Mouse (Mus musculus) heart, embryonic 13.5 days (tissue): ENCODE measurements around the gene Atp1a3. TPM values are rescaled to one million over a fixed set of nuclear protein-coding genes. Genes with fewer than 3 reads are reported as not detected.
A peak's percentile ranks its signal among the peaks of the same experiment; 100 is the strongest.

Source experiments
- ATAC-seq: fragments of 200-750 bp; cut with Nextera tagmentation; 2 replicates; pipeline ENCODE4 v1.8.0; 2017; ENCODE audit warnings: moderate TSS enrichment; ENCODE audit not compliant: insufficient number of reproducible peaks, low FRiP score, low TSS enrichment; ENCODE audit errors: extremely low read depth
- H3K27ac ChIP-seq: fragments of 300-500 bp; sonication (generic); replicated peaks from 2 replicates; pipeline ENCODE4 v1.5.1; 2015; ENCODE audit warnings: moderate library complexity, mild to moderate bottlenecking, inconsistent platforms
- H3K27me3 ChIP-seq: fragments of 300-500 bp; sonication (generic); replicated peaks from 2 replicates; pipeline ENCODE4 v1.6.1; 2015; ENCODE audit warnings: mild to moderate bottlenecking, inconsistent platforms
- H3K36me3 ChIP-seq: fragments of 300-500 bp; sonication (generic); 2 replicates; pipeline ENCODE4 v1.6.1; 2015; ENCODE audit warnings: mild to moderate bottlenecking, inconsistent platforms
- H3K4me1 ChIP-seq: fragments of 300-500 bp; sonication (generic); 2 replicates; pipeline ENCODE4 v1.6.1; 2015; ENCODE audit warnings: inconsistent platforms
- H3K4me2 ChIP-seq: fragments of 300-500 bp; sonication (generic); 2 replicates; pipeline ENCODE4 v1.6.1; 2015; ENCODE audit warnings: inconsistent platforms, mild to moderate bottlenecking, moderate library complexity
- H3K4me3 ChIP-seq: fragments of 300-500 bp; sonication (generic); 2 replicates; pipeline ENCODE4 v1.5.1; 2015; ENCODE audit warnings: moderate library complexity, mild to moderate bottlenecking, inconsistent platforms
- H3K9ac ChIP-seq: fragments of 300-500 bp; sonication (generic); 2 replicates; pipeline ENCODE4 v1.6.1; 2015; ENCODE audit warnings: inconsistent platforms, mild to moderate bottlenecking, moderate library complexity
- H3K9me3 ChIP-seq: fragments of 300-500 bp; sonication (generic); 2 replicates; pipeline ENCODE4 v1.6.1; 2016; ENCODE audit warnings: inconsistent platforms
- WGBS: fragments of 180-500 bp; shearing (Covaris S2); methylation state at CpG from one replicate; pipeline ENCODE4 v1.1.7; 2015; ENCODE audit warnings: mixed read lengths; 5-methylcytosine and 5-hydroxymethylcytosine counted together
- polyA plus RNA-seq: library from polyadenylated mRNA; unstranded; fragments of >200 nt; fragmentation: Nextera tagmentation; extraction: Ambion mirVana; gene quantifications from 2 replicates; pipeline ENCODE4 v1.2.1, GENCODE M21; 2015

The Atp1a3 gene
- polyA plus RNA-seq, 1 experiment from 2014 or later = 1.4 TPM

DNA sequence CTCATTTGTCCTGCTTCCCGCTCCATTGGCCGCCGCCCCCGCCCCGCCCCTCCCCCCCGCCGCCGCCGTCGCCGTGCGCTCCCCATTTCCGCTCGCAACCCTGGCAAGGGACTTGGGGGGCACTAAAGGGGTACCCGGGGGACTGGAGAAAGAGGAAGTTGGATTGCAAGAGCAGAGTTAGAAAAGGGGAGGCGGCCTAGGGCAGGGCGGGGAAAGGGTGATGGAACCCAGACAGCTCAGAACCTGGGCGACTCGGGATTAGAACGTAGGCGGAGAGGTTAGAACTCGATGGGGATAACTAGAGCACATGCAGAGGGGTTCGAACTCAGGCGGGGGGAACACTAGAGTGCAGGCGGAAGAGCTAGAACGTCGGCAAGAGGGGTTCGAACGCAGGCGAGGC lies 51.3 kb downstream of the Atp1a3 start:
- H3K4me3 ChIP-seq = peak overlapping the region; percentile 49
- no peaks in the 10 kb centered on the region for H3K36me3 ChIP-seq
- H3K9me3 ChIP-seq = no peaks in the 10 kb centered on the region
- H3K27me3 ChIP-seq = peaks cover 86% of the 10 kb centered on the region
- WGBS = 2% methylated on average over 26 of the region's 30 CpGs
- peaks cover 9% of the 10 kb centered on the region for H3K4me1 ChIP-seq
- ATAC-seq = no peak
- no peak overlapping the region for H3K27ac ChIP-seq
- peak overlapping the region; percentile 70 for H3K4me2 ChIP-seq
- peak overlapping the region; percentile 70 for H3K9ac ChIP-seq

GRCm38 (mm10) chr7:24953966-24954365 lies 51.8 kb downstream of the Atp1a3 start:
- peak overlapping the region; percentile 49 for H3K4me3 ChIP-seq
- H3K9me3 ChIP-seq = no peaks in the 10 kb centered on the region
- no peak overlapping the region for H3K27ac ChIP-seq
- H3K4me2 ChIP-seq = peak overlapping the region; percentile 70
- WGBS = 1% methylated on average over 22 of the region's 24 CpGs
- peaks cover 9% of the 10 kb centered on the region for H3K4me1 ChIP-seq
- ATAC-seq = no peak
- no peaks in the 10 kb centered on the region for H3K36me3 ChIP-seq
- peak overlapping the region; percentile 70 for H3K9ac ChIP-seq
- peaks cover 90% of the 10 kb centered on the region for H3K27me3 ChIP-seq

DNA sequence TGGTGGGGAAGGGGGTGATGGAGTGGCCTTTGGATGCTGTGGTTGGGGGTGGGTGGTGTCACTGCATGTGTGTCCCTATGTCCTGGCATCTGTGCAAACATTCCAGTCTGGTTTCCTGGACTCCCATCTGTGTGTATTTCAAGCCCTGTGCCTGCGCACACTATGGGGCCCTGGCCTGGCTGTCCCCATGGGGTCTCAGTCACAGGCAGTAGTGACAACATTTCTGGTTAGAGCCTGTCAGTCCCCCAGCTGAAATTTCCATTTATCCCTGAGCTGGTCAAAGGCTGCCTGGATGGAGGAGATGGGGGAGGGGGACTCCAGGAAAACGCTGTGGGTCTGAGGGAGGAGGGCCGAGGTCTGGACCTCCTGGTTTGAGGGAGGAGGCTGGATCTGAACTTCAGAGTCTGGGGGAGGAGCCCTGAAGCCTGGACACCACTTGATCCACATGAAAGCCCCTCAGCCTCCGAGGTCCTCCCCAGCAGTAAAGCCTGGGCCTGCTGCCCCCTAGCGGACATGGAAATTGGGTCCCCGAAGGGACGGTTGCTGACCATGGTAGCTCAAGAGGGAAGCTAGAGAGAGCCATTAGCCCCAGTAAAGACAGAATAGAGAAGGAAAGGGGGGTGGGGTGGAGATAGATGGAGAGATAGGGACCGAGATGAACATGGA lies 55.7 kb downstream of the Atp1a3 start:
- ATAC-seq = no peak
- Histone ChIP-seq H3K4me2 (no peak overlapping the region), H3K9me3 (no peaks in the 10 kb centered on the region), H3K9ac (no peak overlapping the region), H3K4me1 (peaks cover 7% of the 10 kb centered on the region), H3K27ac (no peak overlapping the region), H3K4me3 (no peak overlapping the region), H3K36me3 (no peaks in the 10 kb centered on the region), H3K27me3 (peaks cover 100% of the 10 kb centered on the region)
- WGBS = 1% methylated on average over 8 of the region's 8 CpGs

DNA sequence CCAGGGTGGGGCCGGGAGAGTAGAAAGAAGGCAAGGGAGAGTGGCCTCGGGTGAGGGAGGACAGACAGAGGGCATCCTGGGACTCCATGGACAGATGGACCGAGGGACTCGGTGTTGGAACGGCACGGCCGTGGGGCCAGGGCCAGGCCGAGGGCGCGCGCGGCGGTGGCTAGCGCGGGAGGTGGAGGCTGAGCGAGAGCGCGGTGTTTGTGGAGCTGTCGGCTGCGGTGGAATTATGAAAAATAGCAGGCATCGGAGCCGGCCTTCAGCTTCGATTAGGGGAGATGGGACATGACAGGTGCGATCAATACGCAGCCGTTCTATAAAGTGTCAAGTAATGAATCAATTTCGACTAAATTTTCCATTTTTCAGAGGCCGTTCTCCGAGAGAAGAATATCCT lies 57.0 kb downstream of the Atp1a3 start:
- peaks cover 10% of the 10 kb centered on the region for H3K4me1 ChIP-seq
- ATAC-seq = no peak
- H3K4me2 ChIP-seq = no peak overlapping the region
- H3K27ac ChIP-seq = no peak overlapping the region
- H3K9me3 ChIP-seq = no peaks in the 10 kb centered on the region
- no peak overlapping the region for H3K4me3 ChIP-seq
- 6% methylated on average over 29 of the region's 29 CpGs for WGBS
- H3K36me3 ChIP-seq = no peaks in the 10 kb centered on the region
- H3K9ac ChIP-seq = no peak overlapping the region
- peaks cover 100% of the 10 kb centered on the region for H3K27me3 ChIP-seq

DNA sequence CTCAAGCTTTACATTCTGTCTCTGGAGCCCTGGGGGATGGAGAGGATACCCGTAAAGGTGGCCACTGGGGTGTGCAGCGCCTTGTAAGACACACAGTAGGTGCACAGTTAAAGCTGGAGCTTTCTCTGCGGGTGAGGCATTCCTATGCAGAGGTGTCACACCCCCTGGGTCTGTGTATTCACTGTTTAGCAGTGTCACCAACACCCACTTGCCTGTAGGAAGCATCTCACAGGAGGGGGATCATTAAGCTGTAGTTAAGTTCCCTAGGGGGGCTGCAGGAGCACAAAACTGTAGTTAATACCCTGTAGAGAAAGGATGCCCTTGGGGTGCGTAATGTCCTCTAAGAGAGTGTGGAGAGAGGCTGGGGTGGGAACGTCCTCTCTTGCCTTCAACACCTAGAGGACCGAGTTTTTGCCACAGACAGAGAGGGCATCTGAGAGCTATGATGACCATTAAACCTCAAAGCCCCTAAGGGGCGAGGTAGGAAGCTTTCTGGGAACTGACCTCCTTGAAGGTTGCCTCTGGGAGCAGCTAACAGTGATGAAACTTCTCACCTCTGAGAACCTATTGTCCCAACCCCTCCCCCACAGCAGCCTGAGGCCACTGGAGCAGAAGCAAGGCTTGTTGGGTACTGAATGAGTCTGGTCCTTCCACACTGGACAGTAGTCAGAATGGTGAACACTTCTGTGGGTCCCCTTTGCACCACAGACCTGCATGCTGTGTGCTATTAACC lies 58.3 kb downstream of the Atp1a3 start:
- H3K36me3 ChIP-seq = no peaks in the 10 kb centered on the region
- H3K4me3 ChIP-seq = no peak overlapping the region
- H3K27me3 ChIP-seq = peaks cover 100% of the 10 kb centered on the region
- no peak for ATAC-seq
- no peak overlapping the region for H3K4me2 ChIP-seq
- no peaks in the 10 kb centered on the region for H3K9me3 ChIP-seq
- WGBS = 2% methylated on average over 7 of the region's 7 CpGs
- no peak overlapping the region for H3K9ac ChIP-seq
- no peak overlapping the region for H3K27ac ChIP-seq
- peaks cover 10% of the 10 kb centered on the region for H3K4me1 ChIP-seq

GRCm38 (mm10) chr7:24944257-24944950 lies 61.4 kb downstream of the Atp1a3 start, which contains the start of gene Gm4881:
TSS of gene Gm4881 (minus strand) at chr7:24944494.
- no peak within 1 kb of the TSS for H3K27ac ChIP-seq

DNA sequence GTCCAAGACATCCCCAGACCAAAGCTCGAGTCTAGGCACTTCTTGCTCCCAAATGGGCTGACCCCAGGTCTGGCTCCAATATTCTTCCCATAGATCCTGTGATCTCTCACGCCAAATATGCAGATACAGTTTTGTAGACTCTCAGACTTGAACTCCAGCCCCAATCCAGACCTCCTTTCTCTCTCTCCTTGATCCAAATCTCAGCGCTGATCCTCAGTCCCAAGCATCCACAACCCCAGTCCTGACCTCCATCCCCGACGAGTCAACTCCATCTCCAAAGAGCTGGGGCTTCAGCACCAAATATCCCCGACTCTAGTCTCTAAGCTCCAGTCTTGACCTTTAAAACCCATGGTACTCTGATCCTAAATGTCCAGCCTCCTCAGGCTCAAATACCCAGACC lies 62.1 kb downstream of the Atp1a3 start:
- WGBS = 7% methylated on average over 6 of the region's 6 CpGs
- ATAC-seq = no peak
- peaks cover 10% of the 10 kb centered on the region for H3K4me1 ChIP-seq

More at GRCm38 (mm10) chr7:24944257-24944950, 61.4 kb downstream of the Atp1a3 start, which contains the start of gene Gm4881:
- H3K27me3 ChIP-seq = peaks cover 100% of the 10 kb centered on the region
- peak within 1 kb of the TSS; percentile 51 for H3K4me3 ChIP-seq
- H3K4me1 ChIP-seq = peaks cover 10% of the 10 kb centered on the region
- ATAC-seq = no peak
- H3K36me3 ChIP-seq = no peaks in the 10 kb centered on the region
- H3K9ac ChIP-seq = peak within 1 kb of the TSS; percentile 58
- under 1% methylated on average over 62 of the region's 72 CpGs for WGBS
- H3K4me2 ChIP-seq = peak within 1 kb of the TSS; percentile 73
- H3K9me3 ChIP-seq = no peaks in the 10 kb centered on the region

DNA sequence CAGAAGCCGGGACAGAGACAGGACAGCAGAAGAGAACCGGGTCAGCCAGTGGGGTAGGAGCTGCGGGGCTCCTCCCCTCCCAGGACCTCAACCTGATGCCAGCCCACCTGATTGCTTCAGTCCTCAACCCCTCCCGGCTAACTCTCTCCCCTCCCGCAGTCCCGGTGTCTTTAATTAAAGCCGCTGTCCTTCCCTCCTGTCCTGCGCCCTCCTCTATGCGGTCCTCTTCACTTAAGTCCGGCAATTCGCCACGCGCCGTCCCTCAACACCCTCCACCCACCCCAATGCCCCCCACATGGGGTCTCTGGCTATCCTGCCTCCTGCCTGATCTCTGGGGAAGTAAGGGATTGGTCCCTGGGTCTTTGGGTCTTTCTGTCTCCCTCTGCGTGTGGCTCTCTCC lies 74.1 kb downstream of the Atp1a3 start:
- no peak for ATAC-seq
- Histone ChIP-seq H3K27ac (no peak overlapping the region), H3K4me3 (no peak overlapping the region), H3K4me1 (peaks cover 6% of the 10 kb centered on the region; the same call in 1 of the 2 replicates), H3K4me2 (no peak overlapping the region), H3K9me3 (no peaks in the 10 kb centered on the region), H3K9ac (no peak overlapping the region), H3K27me3 (peaks cover 95% of the 10 kb centered on the region), H3K36me3 (peaks cover 10% of the 10 kb centered on the region)
- under 1% methylated on average over 11 of the region's 15 CpGs for WGBS

More for the DNA sequence above, 62.1 kb downstream of the Atp1a3 start:
- Histone ChIP-seq H3K9me3 (no peaks in the 10 kb centered on the region), H3K9ac (no peak overlapping the region), H3K27ac (no peak overlapping the region), H3K4me2 (no peak overlapping the region), H3K36me3 (no peaks in the 10 kb centered on the region), H3K4me3 (no peak overlapping the region), H3K27me3 (peaks cover 100% of the 10 kb centered on the region)

GRCm38 (mm10) chr7:24930475-24930874 lies 75.3 kb downstream of the Atp1a3 start:
- Histone ChIP-seq H3K4me2 (no peak overlapping the region), H3K4me1 (peaks cover 6% of the 10 kb centered on the region; the same call in 1 of the 2 replicates), H3K36me3 (peaks cover 21% of the 10 kb centered on the region), H3K9me3 (no peaks in the 10 kb centered on the region), H3K9ac (no peak overlapping the region), H3K4me3 (no peak overlapping the region), H3K27ac (no peak overlapping the region), H3K27me3 (peaks cover 84% of the 10 kb centered on the region)
- WGBS = 56% methylated on average over 6 of the region's 6 CpGs
- no peak for ATAC-seq
